Mouse (Mus musculus): ENCODE measurements around the gene Cdt1.

DNA sequence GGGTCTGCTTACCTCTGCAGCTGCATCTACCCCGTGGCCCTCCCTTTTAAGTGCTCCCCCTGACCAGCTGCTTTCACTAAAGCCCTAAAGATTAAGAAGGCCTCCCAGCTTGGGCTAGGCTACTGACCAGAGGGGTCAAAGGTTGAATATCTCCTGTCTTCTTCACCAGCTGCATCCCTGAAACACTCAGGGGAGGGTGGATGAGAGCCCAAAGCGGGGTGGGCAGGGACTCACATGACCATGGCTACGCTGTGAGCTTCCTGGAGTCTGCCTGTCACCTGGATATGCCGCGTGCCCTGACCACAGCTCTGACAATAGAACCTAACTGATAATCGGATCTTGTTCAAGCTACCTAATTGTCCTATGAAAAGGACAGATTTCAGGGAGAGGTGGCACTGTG lies 54.9 kb downstream of the Cdt1 start, which contains the start of gene Pabpn1l:
- TF ChIP-seq POLR2A (IDR thresholded peaks at IDR 0.05; ENCODE audit: insufficient read depth, low read depth, low read length) (no peak), CTCF (IDR thresholded peaks at IDR 0.05) (no peak), EP300 (IDR thresholded peaks at IDR 0.05; ENCODE audit: insufficient read depth, low read depth, low read length) (no peak)
